Mouse (Mus musculus) adrenal gland, adult 2 months (tissue): ENCODE data around the gene Atp5d. TPM values are rescaled to one million over a fixed set of nuclear protein-coding genes. Genes with fewer than 3 reads are reported as not detected.

Experiments used
- DNase-seq: peaks from one replicate; pipeline ENCODE4 v3.0.0; 2021
- polyA plus RNA-seq: library from polyadenylated mRNA; depleted of rRNA; stranded (reverse); fragments of >200 nt; gene quantifications from 2 replicates; pipeline ENCODE4 v1.2.3, GENCODE M21; 2012
- total RNA-seq, 2 experiments: library from RNA; stranded (reverse); gene quantifications; 2 replicates each; pipeline ENCODE4 v1.2.3; 2021

Gene Atp5d
- total and polyA plus RNA-seq, 3 experiments = 654 to 5,895 (median 778) TPM

DNA sequence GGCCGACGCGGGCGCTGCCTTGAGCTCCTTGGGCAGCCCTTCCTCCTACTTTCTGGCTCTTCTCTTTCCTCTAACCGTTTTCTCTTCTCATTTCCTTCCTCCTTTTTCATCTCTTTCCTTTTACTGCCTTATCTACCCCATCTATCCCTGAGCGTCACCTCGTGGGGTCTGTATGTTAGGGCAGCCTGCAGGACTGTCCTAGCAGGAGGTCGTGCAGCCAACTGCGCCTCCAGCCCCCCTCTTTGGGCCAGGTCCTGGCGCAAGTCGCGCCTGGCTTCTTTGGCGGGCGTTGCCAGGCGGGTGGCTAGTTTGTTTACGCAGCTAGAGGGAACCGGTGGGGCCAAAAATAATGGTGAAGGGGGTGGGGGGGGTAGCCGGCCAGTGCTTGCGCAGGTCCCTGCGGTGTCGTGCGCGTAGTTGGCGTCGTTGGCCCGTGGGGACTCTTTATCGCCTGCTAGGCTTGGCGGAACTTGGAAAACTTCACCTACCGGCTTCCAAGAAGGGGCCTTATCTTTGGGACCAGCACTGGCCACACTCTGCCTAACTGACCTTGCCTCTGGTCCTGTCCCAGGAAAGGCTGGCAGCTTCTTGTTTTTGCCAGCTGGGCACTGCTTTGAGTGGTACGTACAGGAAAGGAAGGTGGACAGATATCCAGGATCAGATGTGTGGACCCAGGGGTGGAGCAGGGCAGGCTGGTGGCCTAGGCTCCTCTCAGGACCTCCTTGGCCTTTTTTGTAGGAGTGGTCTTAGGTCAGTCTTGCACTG, 21.3 kb upstream of the Atp5d start:
- peak; percentile 73 for DNase-seq

DNA sequence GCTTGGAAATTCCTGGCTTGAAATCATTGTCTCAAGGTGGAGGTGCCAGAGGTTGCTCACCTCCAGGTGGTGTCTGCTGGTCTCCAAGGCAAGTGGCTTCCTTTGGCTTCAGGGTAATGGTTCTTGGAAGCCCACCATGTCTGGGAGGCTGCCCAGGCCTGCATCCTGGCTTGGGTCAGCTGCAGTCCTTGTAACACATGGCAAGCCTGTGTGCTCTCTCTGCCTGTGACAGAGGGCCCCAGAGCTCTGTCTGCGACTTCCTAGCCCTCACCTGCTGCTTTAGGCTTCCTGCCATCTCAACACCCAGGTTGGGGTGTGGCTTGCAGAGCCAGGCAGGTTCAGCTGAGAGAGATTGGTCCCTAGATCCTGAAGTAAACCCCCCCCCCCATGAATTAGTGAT, 20.7 kb upstream of the Atp5d start:
- no peak for DNase-seq

DNA sequence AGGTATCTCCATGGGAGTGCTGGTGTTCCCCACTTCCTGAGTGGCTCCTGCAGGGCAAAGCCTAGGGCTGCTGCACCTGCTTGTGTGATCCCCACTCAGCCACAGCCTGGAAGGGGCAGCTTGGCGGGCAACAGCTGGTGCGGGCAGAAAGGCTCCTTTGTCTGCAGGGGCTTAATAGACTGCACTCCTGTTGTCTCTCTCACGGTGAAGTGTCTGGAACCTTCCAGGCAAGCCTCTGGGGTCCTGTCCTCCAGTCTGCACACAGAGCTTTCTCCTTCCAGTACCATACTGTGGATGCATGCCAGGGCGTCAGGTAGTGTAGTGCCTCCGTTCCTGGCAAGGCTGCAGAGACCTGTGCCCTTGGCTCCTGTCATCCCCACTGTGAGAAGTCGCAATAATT, 19.9 kb upstream of the Atp5d start:
- peak; percentile 29 for DNase-seq

DNA sequence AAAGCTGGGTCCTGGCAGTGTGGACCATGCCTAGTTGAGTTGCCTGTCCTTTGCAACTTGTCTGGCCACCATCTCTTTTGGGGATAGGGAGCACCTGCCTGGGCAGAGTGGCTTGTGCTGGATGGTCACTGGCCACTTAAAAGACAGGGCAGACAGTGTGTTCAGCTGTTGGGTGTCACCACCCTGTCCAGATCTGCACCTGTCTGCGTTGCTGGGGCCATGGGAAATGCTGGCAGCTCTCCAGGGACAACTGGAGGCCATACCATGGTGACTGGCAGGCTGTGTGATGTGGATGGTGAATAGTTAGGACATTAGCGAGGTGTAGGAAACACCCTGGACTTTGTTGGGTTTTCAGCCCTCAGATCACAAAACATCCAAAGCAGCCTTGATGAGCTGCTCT, 18.3 kb upstream of the Atp5d start:
- DNase-seq = peak; percentile 22

DNA sequence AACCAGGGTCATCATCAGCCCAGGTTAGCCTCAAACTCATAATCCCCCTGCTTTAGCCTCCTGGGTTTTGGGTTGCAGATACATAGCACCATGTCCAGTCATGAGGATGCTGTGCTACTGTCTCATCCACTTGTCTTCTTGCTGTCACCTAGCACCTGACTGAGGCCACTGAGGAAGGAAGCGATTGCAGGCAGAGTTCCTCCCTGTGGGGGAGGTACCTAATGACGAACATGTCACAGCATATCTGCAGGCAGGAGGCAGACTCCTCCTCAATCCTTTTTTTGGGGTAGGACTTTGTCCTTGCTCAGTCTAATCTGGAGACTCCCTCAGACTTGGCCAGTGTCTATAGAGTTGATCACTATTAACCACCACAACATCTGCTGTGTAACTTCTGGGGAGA, 16.8 kb upstream of the Atp5d start:
- DNase-seq = no peak

DNA sequence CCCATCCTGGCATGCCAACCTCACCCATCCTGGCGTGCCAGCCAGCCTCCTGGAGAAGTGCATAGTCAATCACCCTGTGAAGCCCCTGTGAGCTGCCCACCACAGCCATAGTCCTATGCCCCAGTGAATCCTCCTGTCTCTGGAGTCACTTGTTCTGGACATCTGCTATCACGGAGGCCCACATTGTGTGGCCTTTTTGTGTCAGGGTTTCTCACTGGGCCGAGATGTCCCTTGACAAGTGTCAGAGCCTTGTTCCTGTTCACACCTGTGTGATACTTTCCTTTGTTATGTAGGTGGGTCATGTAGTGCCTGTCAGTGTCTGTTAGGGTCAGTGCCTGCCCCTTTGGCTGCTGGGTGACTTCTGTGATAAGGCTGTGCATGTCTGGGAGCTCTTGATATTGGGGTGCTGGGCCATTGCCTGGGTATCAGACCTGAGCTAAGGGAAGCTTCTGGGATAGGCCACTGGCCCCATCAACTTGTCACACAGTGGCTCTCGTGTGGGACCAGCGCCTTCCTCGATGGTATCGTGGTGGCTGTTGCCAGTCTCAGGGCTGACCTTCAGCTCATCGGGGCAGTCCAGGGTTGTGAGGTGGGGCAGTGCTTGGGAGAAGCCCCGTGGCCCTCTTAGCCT, 14.4 kb upstream of the Atp5d start:
- no peak for DNase-seq

DNA sequence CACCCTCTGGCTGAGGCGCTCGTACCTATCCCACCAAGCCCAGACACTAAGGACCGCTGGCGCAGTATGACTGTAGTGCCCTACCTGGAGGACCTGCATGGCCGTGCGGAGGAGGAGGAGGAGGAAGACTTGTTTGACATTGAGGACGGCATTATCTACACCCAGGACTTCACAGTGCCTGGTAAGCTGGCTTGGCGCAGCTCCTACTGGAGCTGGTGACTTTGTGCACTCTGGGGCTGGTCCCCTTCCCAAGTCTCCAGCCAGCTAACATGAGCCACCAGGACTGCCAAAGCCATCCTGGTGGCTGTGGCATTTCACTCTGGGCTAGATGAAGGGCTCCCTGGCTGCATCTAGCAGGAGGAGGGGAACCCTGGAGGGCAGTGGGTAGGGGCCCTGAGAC, 10.5 kb upstream of the Atp5d start:
- no peak for DNase-seq

DNA sequence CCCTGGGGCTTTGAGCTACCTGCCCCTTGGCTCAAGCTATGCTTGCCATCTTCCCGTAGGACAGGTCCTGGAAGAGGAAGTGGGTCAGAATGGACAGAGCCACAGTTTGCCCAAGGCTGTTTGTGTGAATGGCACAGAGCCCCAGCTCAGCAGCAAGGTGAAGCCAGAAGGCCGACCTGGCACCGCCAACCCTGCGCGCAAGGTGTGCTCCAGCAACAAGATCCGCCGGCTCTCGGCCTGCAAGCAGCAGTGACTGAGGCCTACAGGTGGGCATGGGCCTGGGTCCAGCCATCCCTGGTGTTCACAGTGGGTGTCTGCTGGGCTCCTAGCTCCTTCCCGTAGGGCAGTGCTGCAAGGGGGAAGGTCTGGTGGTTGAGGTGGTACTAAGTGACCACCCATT, 8.6 kb upstream of the Atp5d start:
- DNase-seq = peak; percentile 26

DNA sequence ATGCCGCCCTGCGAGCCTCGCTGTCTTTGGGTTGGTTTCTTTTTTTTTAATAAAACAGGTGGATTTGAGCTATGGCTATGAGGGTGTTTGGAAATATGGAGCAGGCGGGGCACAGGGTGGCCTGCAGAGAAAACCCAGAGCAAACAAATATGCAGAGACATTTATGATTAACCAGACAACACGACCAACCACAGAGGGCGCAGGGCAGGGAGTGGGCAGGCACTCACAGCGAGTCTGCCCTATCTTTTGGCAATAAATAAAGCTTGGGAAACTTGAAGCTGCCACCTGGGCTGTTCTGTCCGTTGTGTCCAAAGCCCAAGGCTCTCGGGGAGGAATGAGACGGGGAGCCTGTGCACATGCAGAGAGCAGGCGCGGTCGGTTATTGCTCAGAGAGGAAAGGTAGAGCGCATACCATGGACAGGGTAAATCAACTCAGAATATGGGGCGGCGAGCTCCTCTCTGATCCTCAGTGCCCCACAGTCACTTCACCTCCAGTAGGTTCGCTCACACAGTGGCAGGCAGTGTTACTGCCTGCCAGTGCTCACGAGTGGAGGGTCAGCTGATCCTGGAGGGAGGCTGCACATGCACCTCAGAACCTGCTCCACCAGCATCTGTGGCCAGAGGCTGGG, 7.9 kb upstream of the Atp5d start:
- peak; percentile 20 for DNase-seq

DNA sequence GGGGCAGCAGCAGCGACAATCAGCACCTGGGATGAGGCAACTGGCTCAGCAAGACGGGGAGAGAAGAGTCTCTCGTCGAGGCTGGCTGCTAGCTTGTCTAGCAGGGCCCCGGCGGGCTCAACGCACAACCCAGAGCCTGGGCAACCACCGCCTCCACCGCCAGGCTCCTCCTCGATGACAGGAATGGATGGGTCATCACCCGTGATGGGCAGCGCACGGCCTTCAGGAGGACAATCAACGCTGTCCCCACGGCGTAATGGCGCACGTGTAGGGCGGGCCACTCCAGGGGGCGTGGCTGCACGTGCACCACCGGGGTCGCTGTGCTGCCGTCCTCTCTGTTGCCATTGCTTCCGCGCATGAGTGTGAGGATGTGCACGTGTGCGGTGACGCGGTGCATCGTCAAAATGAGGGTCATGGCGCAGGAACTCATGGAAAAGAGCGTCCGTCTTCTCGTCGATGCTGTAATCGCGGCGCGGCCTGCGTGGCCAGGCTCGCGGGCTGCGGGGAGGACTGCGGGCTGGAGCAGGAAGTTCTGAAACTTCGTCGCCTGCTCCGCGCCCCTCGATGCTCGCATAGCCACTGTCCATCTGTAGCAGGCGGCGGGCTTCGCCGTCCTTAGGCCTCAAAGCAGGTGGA, 7.0 kb upstream of the Atp5d start:
- peak; percentile 82 for DNase-seq

DNA sequence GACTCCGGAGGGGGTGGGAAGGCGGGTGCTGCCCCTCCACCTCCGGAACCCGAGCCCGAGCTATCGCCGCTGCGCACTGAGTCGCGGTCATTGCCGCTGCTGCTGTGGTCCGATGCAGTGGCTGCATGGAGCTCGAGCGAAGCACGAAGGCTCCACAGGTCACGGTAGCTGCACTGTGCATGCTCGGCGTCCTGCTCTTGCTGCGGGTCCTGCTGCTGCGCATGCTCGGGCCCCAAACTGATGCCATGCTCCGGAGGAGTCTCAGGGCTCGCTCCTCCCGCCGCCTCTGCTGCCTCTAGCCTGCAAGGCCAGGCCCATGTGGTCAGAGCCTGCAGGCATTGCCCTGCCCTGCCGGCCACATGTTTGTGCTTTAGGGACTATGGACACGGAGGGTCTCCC, 6.5 kb upstream of the Atp5d start:
- DNase-seq = peak; percentile 45

DNA sequence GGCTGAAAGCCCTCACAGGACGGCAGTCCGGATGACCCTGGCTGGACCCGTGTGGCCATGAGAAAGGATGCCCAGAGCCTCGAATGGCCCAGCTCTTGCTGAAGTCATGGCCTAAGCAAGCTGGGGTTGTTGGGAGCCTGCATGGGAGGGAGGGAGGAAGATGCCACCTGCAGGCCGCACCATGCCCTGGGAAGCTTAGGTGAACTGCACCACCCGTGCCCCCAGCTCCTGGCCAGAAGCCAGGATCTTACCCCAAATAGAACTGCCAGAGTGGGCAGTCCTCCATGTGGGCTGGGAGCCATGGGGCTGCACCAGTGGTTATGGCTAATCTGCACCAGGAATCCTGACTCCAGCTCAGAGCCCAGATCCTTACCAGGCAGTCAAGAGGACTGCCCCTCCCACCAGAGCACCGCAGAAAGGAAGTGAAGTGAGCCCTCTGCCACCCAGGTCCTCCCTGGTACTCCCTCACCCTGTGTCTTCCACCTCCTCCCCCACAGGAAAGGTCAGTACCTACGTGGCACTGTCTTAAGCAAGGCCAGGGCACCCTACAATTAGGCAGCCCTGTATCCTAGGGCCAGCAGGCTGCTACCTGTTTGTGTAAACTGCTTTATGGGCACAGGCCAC, 5.1 kb upstream of the Atp5d start:
- peak; percentile 55 for DNase-seq

DNA sequence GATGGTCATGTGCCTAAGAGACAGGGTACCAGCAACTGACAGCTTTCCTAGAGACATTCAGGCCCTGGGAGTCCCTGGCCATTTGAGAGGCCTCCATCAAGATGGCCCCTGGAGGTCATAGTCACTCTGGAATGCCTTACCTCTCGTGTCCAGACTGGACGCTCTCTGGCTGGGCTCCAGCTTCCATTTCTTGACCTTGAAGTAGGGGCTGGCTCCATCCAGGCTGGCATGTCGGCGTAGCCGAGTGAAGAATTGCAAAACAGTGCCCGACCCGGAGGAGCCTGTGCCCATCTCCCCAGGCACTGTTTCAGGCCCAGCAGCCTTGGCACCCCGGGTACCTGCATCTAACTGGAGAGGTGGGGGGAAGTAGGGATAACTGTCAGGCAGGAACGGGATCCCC, 4.0 kb upstream of the Atp5d start:
- peak; percentile 53 for DNase-seq

DNA sequence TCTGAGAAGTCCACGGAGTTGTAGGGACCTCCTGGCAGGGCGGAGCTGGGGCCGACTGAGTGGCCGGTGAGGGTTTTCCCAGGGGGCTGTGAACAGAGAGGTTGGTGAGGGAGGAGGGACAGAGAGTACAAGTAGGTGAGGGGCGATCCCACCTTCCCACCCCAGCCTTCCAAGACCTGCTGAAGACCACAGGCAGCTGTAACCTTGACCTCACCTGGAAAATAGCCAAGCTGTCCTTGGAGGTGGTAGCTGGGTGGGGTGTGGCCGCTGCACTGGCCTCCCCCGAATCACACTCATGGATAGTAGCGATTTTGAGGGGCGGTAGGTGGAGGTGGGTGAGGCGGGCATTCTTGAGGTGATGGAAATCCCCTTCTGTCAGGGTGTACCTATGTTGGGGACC, 3.3 kb upstream of the Atp5d start:
- DNase-seq = no peak

DNA sequence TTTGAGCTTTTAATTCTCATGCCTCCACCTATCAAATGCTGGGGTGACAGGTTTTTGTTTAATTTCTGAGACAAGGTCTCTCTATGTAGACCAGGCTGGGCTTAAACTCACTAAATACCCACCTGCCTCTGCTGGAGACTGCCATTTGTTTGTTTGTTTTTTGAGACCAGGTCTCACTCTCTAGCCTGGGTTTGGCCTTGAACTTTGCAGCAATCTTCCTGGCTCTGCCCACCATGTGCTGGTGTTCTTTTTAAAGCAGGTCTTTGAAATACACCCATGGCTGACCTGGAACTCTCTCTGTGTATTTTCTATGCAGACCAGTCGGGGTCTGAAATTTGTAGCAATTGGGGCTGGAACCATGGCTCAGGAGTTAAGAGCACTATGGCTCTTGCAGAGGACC, 2.8 kb upstream of the Atp5d start:
- peak; percentile 30 for DNase-seq

DNA sequence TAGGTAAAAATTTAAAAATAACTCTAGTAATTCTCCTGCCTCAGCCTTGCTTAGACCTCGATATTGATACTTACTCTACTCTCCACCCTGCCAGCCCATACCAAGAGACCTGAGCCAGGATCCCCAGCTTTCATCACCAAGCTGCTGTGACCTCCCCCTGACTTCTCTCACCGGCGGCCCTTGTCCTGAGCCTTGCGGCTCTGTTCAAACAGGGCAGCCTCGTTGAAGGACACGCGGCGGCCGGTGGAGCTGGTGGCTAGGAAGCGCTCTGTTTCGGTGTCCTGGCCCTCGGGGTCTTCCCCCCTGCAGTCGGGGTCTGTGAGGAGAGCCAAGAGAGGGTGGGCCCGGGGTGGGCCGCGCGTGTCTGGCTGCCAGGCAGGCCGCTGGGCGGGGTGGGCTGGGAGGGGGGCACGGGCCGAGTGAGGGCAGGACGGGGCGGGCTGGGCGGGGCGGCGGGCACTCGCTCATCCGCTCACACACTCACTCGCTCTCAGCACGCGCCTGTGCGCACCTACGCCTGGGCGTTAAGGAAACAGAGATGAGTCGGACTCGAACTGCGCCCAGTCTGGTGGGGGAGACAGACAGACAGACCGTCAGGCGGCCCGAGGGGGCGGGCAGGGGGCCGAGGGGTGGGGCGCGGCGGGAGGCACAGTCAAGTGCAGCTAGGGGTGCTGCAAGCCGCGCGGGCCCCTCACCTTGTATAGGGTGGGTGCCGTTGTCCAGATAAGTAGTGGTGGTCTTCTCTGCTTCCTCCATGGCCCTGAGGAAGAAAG, 2.1 kb upstream of the Atp5d start:
- DNase-seq = peak; percentile 59

DNA sequence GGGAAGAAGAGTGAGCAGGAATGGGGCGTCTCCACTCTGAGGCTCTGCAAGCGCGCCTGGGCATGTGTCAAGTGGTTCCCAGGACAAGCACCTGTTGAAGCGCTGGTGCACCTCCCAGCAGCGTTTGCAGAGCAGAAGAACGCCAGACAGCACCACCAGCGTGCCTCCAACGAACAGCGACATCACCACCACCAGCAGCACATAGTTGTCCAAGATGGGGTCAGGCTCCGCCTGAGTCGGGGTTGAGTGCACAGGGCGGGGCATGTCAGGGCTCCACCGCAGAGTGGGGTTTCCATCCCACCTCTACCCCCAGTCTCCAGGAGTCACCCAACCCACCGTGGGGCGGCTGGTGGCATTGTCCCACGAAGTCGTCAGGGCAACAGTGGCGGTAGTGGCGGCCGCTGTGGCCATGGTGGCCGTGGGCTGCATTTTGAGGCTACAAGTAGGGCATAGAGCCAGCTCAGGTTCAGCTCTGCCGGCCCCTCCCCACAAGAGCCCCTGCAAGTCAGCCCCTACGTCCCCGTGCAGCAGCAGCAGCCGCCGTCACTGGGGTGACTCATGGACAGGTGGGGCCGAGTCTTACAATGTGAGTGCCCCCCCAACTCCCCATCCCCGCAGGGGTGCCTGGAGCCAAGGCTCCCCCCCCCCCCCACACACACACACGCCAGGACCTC, 1.3 kb upstream of the Atp5d start:
- peak; percentile 59 for DNase-seq

DNA sequence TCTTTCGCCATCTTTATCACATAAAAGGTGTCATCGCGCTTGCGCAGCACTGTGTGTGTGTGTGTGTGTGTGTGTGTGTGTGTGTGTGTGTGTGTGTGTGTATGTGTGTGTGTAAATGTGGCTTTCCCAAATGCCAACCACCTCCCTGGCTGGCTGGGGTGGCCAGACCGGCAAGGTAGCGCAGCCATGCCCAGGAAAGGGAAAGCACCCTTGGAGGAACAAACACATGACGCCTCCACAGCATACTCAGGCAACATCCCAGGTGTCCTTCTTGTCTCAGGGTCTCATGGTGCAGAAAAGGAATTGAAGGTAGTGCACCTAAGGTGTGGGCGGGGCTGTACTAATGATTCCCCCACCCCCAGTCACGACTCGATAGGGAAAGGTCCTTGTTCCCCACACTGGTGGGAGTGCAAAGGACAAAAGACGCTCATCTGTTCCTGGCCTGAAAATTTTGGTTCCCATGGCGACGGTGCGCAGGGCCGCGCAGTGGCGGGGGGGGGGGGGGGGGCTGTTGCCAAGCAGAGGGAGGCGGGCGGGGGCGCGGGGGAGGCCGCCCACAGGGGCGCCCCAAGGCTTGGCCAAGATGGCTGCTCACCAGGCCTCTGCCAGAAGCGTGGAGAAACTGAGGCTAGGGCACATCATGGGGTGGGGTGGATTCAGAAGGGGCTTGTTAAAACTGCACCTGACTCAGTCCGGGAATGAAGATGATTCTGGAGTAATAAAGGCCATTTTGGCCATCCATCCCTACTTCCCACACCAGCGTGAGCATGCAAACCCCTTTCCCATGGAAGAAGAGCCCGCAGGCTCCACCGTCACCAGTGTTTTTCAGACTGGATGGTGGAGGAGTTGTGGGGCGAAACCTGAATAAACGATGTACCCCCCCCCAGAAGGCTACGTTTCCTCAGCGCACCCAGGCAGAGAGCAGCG, 543 bp upstream of the Atp5d start:
- peak; percentile 53 for DNase-seq

DNA sequence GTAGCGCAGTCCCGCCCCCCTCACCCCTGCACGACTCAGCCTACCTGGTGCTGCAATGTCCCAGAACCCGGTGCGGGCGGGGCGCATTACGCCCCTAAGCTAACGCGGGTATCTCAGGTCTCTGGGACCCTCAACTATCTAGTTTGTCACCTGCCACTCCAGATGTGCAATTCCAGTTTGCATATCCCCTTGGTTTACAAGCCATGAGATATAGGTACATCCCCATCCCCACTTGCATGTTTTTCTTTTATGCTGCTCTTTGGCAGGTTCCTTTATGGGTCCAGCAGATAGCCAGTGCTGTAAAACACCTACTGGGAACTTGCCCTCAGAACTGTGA, 975 bp downstream of the Atp5d start:
- no peak for DNase-seq
